Mouse (Mus musculus) testis, adult 2 months (tissue): Measurements from ENCODE around the gene Pola2.

Experiments used
- CTCF ChIP-seq: fragments of 200-500 bp; IDR thresholded peaks from 2 replicates; pipeline ENCODE4 v1.5.1; 2012; ENCODE audit warnings: low read depth, mild to moderate bottlenecking, inconsistent platforms, low read length, moderate library complexity; ENCODE audit not compliant: control insufficient read depth, insufficient read depth, insufficient replicate concordance
- POLR2A ChIP-seq: fragments of 200-500 bp; IDR thresholded peaks from 2 replicates; pipeline ENCODE4 v1.6.1; 2012; ENCODE audit warnings: low read depth, mild to moderate bottlenecking, inconsistent platforms, low read length, moderate library complexity; ENCODE audit not compliant: control insufficient read depth

DNA sequence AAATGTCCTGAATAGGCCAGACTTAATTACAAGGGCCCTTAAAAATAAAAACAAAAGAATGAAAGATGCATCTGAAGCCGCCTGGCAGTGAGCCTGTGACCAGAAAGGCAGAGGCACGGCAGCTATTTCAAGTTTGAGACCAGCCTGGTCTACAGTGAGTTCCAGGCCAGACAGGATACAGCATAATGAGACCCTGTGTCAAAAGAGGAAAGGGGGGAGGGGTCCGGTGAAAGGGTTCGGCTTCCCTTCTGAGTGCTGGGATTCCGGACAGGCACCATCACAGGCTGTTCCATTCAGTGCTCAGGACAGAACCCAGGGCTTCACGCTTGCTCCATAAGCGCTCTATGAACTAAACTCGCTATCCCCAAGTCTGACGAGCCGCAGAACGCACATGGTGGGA is 37.0 kb downstream of the Pola2 start:
- TF ChIP-seq POLR2A (no peak), CTCF (no peak)
